In genomic region chr13:97240965-97241786, GRCm38 (mm10) we compare ENCODE assay signal across 8 mouse cellular contexts. TPM values are rescaled to one million over a fixed set of nuclear protein-coding genes. Genes with fewer than 3 reads are reported as not detected.
DNase-seq lines count a peak whose midpoint lies in the region; ATAC-seq and TF ChIP-seq lines count a peak whose summit lies in the region.

Gene Enc1 (plus strand): TSS chr13:97241105.

- H3K4me2 ChIP-seq in forebrain, embryonic 11.5 days (ENCODE audit: low read depth, low read length, severe bottlenecking): peak within 1 kb of the TSS; percentile 80
- peak within 1 kb of the TSS; percentile 96 for H3K4me2 ChIP-seq in heart, embryonic 15.5 days
- peak within 1 kb of the TSS; percentile 75 for H3K4me2 ChIP-seq in liver, embryonic 14.5 days (ENCODE audit: low read depth)
- H3K4me2 ChIP-seq in neural tube, embryonic 12.5 days (replicated peaks): peak within 1 kb of the TSS; percentile 85
- peak within 1 kb of the TSS; percentile 84 for H3K4me2 ChIP-seq in stomach, postnatal 0 days (replicated peaks; ENCODE audit: low read depth)

- H3K4me1 ChIP-seq in forebrain, embryonic 11.5 days (replicated peaks; ENCODE audit: control insufficient read depth, insufficient read depth, low read length): peaks cover 21% of the 10 kb centered on the region
- peaks cover 44% of the 10 kb centered on the region for H3K4me1 ChIP-seq in heart, embryonic 15.5 days (replicated peaks)
- peaks cover 0 to 13% of the 10 kb centered on the region in 2 experiments; a peak in 3 of 4 replicates for H3K4me1 ChIP-seq in liver, embryonic 14.5 days (replicated peaks; ENCODE audit: control insufficient read depth in 2 of 2, insufficient read depth in 2 of 2, low read length in 1 of 2)
- H3K4me1 ChIP-seq in neural tube, embryonic 12.5 days: peaks cover 53% of the 10 kb centered on the region
- H3K4me1 ChIP-seq in stomach, postnatal 0 days (replicated peaks; ENCODE audit: control insufficient read depth, insufficient read depth): peaks cover 2% of the 10 kb centered on the region; the same call in 1 of the 2 replicates

- H3K27me3 ChIP-seq in forebrain, embryonic 11.5 days (ENCODE audit: control insufficient read depth, insufficient read depth, low read length): no peaks in the 10 kb centered on the region
- H3K27me3 ChIP-seq in heart, embryonic 15.5 days: no peaks in the 10 kb centered on the region
- peaks cover 20% of the 10 kb centered on the region for H3K27me3 ChIP-seq in liver, embryonic 14.5 days (ENCODE audit: control insufficient read depth, insufficient read depth, low read length)
- no peaks in the 10 kb centered on the region for H3K27me3 ChIP-seq in neural tube, embryonic 12.5 days (replicated peaks)
- H3K27me3 ChIP-seq in stomach, postnatal 0 days (ENCODE audit: control insufficient read depth, insufficient read depth, low read length): no peaks in the 10 kb centered on the region

- no peaks in the 10 kb centered on the region for H3K9me3 ChIP-seq in forebrain, embryonic 11.5 days (ENCODE audit: control insufficient read depth, low read length)
- no peaks in the 10 kb centered on the region for H3K9me3 ChIP-seq in heart, embryonic 15.5 days (replicated peaks)
- no peaks in the 10 kb centered on the region for H3K9me3 ChIP-seq in liver, embryonic 14.5 days (ENCODE audit: control insufficient read depth, low read length)
- H3K9me3 ChIP-seq in neural tube, embryonic 12.5 days: no peaks in the 10 kb centered on the region
- H3K9me3 ChIP-seq in stomach, postnatal 0 days (ENCODE audit: control insufficient read depth, low read length): no peaks in the 10 kb centered on the region

- peak within 1 kb of the TSS; percentile 98 for H3K4me3 ChIP-seq in forebrain, embryonic 11.5 days (ENCODE audit: low read depth, low read length)
- peak within 1 kb of the TSS; percentile 86 for H3K4me3 ChIP-seq in heart, embryonic 15.5 days
- peak within 1 kb of the TSS; percentile 68 for H3K4me3 ChIP-seq in liver, embryonic 14.5 days (ENCODE audit: insufficient read depth in 1 of 2, low read depth in 2 of 2, low read length in 2 of 2)
- H3K4me3 ChIP-seq in neural tube, embryonic 12.5 days: peak within 1 kb of the TSS; percentile 94
- H3K4me3 ChIP-seq in stomach, postnatal 0 days (ENCODE audit: low read depth, low read length): peak within 1 kb of the TSS; percentile 89

- ATAC-seq in forebrain, embryonic 11.5 days (replicated peaks; ENCODE audit: low FRiP score): peak; percentile 91
- peak; percentile 92 for ATAC-seq in heart, embryonic 15.5 days (replicated peaks; ENCODE audit: insufficient number of reproducible peaks, insufficient read depth, low FRiP score, low read depth)
- ATAC-seq in liver, embryonic 14.5 days (ENCODE audit: insufficient read depth): peak; percentile 85
- ATAC-seq in neural tube, embryonic 12.5 days (ENCODE audit: low FRiP score, low read depth): peak; percentile 90
- ATAC-seq in stomach, postnatal 0 days (ENCODE audit: low FRiP score, low TSS enrichment): peak; percentile 94

- under 1% methylated on average over 74 of the region's 89 CpGs for WGBS in forebrain, embryonic 11.5 days
- WGBS in heart, embryonic 15.5 days: under 1% methylated on average over 81 of the region's 89 CpGs
- under 1% methylated on average over 89 of the region's 89 CpGs for whole genome bisulfite sequencing in liver, embryonic 14.5 days (ENCODE audit: insufficient replicate concordance)
- WGBS in neural tube, embryonic 12.5 days: under 1% methylated on average over 88 of the region's 89 CpGs
- under 1% methylated on average over 57 of the region's 89 CpGs for WGBS in stomach, postnatal 0 days

- peak; percentile 48 for TF ChIP-seq CTCF in liver, embryonic 14.5 days (IDR thresholded peaks at IDR 0.05; ENCODE audit: low read depth)
- TF ChIP-seq CTCF in stomach, postnatal 0 days (IDR thresholded peaks at IDR 0.05; ENCODE audit: low read depth): peak; percentile 73

- peaks cover 9% of the 10 kb centered on the region for H3K36me3 ChIP-seq in forebrain, embryonic 11.5 days (ENCODE audit: control insufficient read depth, insufficient read depth, low read length)
- H3K36me3 ChIP-seq in heart, embryonic 15.5 days: peaks cover 2% of the 10 kb centered on the region; the same call in 1 of the 2 replicates
- H3K36me3 ChIP-seq in liver, embryonic 14.5 days (replicated peaks; ENCODE audit: control insufficient read depth, insufficient read depth, low read depth): no peaks in the 10 kb centered on the region
- peaks cover 14% of the 10 kb centered on the region for H3K36me3 ChIP-seq in neural tube, embryonic 12.5 days
- H3K36me3 ChIP-seq in stomach, postnatal 0 days (ENCODE audit: control insufficient read depth, insufficient read depth, low read length): peaks cover 7% of the 10 kb centered on the region; the same call in 1 of the 2 replicates

- DNase-seq in CD8-positive naive resting alpha-beta T cell, adult 2 months (ENCODE audit: low read depth in 2 of 2, low spot score in 2 of 2): peak; percentile 84 to 85
- DNase-seq in c-Kit-positive CD71-negative TER-119-negative erythroid progenitor cells, embryonic 14.5 days (ENCODE audit: low read depth): peak; percentile 84
- peak; percentile 97 for DNase-seq in forebrain, embryonic 11.5 days (ENCODE audit: low spot score)
- DNase-seq in kidney, postnatal 14 days: peak; percentile 95
- DNase-seq in liver, embryonic 14.5 days (ENCODE audit: low read depth in 3 of 3, low spot score in 3 of 3): peak; percentile 57 to 68 (median 64)
- DNase-seq in stomach, postnatal 0 days (ENCODE audit: low spot score): peak; percentile 94

- H3K9ac ChIP-seq in forebrain, embryonic 11.5 days (ENCODE audit: low read length): peak within 1 kb of the TSS; percentile 98
- H3K9ac ChIP-seq in heart, embryonic 15.5 days: peak within 1 kb of the TSS; percentile 95
- peak within 1 kb of the TSS; percentile 51 for H3K9ac ChIP-seq in liver, embryonic 14.5 days (replicated peaks)
- peak within 1 kb of the TSS; percentile 95 for H3K9ac ChIP-seq in neural tube, embryonic 12.5 days
- H3K9ac ChIP-seq in stomach, postnatal 0 days (ENCODE audit: low read length): peak within 1 kb of the TSS; percentile 80

- peak within 1 kb of the TSS; percentile 95 for H3K27ac ChIP-seq in forebrain, embryonic 11.5 days (ENCODE audit: low read depth, low read length)
- H3K27ac ChIP-seq in heart, embryonic 15.5 days: peak within 1 kb of the TSS; percentile 94
- H3K27ac ChIP-seq in liver, embryonic 14.5 days: peak within 1 kb of the TSS; percentile 39; the same call in 1 of the 2 replicates
- peak within 1 kb of the TSS; percentile 97 for H3K27ac ChIP-seq in neural tube, embryonic 12.5 days
- peak within 1 kb of the TSS; percentile 97 for H3K27ac ChIP-seq in stomach, postnatal 0 days (replicated peaks)

- no peak for TF ChIP-seq EP300 in liver, embryonic 14.5 days (IDR thresholded peaks at IDR 0.05; ENCODE audit: low read depth)
- TF ChIP-seq EP300 in stomach, postnatal 0 days (optimal IDR thresholded peaks at IDR 0.05): no peak

RNA-seq across cellular contexts. Expression of gene Enc1, which starts in this region (rescaled TPM):
- polyA plus RNA-seq in forebrain, embryonic 11.5 days (2014; fragmentation: Nextera tagmentation; extraction: Ambion mirVana): 17.9 and 20.8 TPM in 2 replicates
- 3.8 and 4.0 TPM in 2 replicates for polyA plus RNA-seq in heart, embryonic 15.5 days (2015; fragmentation: Nextera tagmentation; extraction: Ambion mirVana)
- 1.7 TPM in 2 replicates for polyA plus RNA-seq in liver, embryonic 14.5 days (2012; rRNA removed)
- polyA plus RNA-seq in liver, embryonic 14.5 days (2014; fragmentation: Nextera tagmentation; extraction: Ambion mirVana): 0.62 and 0.87 TPM in 2 replicates
- polyA plus RNA-seq in neural tube, embryonic 12.5 days (2016; fragmentation: Nextera tagmentation; extraction: Ambion mirVana): 28.8 and 35.3 TPM in 2 replicates
- polyA plus RNA-seq in stomach, postnatal 0 days (2015; fragmentation: Nextera tagmentation; extraction: Ambion mirVana): 3.3 and 3.5 TPM in 2 replicates

Comparison
In these comparisons a context has a peak if more than half of its experiments do, and no peak if none do; other contexts are left out.
1. Peak in every context shown above with its lines: DNase-seq, ATAC-seq, H3K4me3 ChIP-seq and H3K27ac ChIP-seq.
2. H3K27ac ChIP-seq: peak in every context shown above with its lines; median percentile 97 in neural tube, embryonic 12.5 days; 97 in stomach, postnatal 0 days; 95 in forebrain, embryonic 11.5 days; 94 in heart, embryonic 15.5 days; 39 in liver, embryonic 14.5 days.